Mouse (Mus musculus) frontal cortex, adult (tissue): ENCODE data around the gene Atxn2.
"Not testable (repeated sequence)": the region's sequence is repeated elsewhere in the genome, so short reads cannot be mapped to it uniquely, and the experiment has no call there.

Source experiments
- ATAC-seq: cut with Nextera tagmentation; 2 replicates; pipeline ENCODE4 v1.9.2; 2017; ENCODE audit warnings: mild to moderate bottlenecking, moderate library complexity, mixed read lengths; ENCODE audit not compliant: low TSS enrichment

Atxn2 gene

GRCm38 (mm10) chr5:121711174-121711927, at the start of gene Atxn2:
TSS of gene Atxn2 (plus strand) at chr5:121711337.
- ATAC-seq, result peak; percentile 58

- no peak for ATAC-seq
Observed at GRCm38 (mm10) chr5:121661494-121661893, 49.6 kb upstream of the Atxn2 start.

GRCm38 (mm10) chr5:121663456-121663855, 47.7 kb upstream of the Atxn2 start:
- ATAC-seq, result no peak

DNA sequence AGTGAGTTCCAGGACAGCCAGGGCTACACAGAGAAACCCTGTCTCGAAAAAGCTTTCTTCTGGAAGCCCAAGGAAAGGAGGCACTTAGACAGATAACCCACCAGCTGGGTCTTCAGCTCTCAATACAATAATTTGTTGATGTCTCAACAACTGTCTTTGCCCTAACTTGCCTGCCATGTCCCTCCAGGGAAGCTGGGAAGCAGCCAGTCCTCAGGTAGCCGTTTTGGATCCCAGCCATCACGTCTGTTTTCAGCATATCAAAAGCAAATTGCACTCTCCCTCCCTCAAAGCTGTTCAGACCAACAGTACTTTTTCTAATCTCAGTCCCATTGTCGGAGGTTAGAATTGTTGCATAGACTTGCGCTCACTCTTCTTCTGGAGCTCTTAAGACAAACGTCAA, 47.1 kb upstream of the Atxn2 start:
- ATAC-seq, result no peak

- ATAC-seq, result no peak
Observed at GRCm38 (mm10) chr5:121664971-121665370, 46.2 kb upstream of the Atxn2 start.

- ATAC-seq, result no peak
Observed at GRCm38 (mm10) chr5:121667067-121667466, 44.1 kb upstream of the Atxn2 start.

DNA sequence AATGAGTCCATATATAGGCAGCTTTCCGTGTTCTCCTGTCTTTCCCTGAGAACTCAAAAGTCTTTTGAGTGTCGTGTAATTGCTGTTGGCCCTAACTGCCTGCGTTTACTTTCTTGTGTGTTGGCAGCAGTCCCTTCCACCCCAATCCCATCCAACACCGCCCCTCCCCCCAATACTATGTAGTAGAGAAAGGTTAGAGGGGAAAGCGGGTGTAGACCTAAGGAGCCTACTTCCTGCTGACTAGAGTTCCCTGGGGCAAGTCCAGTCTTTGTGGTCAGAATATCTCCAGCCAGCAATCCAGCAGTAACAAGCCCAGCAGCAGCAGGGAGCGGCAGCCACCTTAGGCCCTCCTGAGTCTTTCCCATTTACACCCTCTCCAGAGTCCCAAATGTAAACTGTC, 42.7 kb upstream of the Atxn2 start:
- ATAC-seq, result no peak

DNA sequence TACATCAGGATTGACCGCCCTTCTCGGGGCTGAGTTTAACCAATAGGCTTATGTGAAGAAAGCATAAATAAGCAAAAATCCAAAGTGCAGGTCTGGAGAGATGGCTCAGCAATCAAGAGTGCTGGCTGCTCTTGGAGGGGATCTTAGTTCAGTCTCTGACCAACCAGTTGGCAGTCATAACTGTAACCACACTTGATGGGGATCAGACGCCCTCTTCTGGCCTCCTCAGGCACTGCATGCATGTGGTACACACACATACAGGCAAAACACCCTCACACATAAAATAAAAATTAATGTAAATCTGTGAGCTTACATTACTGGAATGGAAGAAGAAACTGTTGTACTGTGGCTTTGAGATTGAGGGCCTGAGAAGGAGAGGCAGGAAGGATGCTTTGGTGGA, 40.7 kb upstream of the Atxn2 start:
- no peak for ATAC-seq

GRCm38 (mm10) chr5:121682250-121682649, 28.9 kb upstream of the Atxn2 start:
- ATAC-seq, result no peak

DNA sequence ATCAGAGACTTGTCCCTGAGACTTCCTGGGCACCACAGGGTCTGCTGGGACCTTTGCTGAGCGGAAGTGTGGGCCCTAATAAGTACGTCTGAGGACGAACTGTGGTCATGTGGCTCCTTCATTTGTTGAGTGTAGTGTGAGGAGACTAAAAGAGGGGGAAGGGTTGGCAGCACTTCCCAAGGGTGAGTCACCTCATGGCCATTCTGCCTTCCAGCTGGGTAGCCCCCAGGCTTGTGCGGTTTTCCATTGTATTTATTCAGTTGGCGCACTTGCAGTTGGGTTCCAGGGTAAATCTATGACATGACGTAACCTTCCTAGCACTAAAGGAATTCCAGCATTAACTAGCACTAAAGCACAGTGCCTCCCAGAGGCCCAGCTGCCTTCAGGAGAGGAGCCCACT, 25.6 kb upstream of the Atxn2 start:
- ATAC-seq, result no peak

DNA sequence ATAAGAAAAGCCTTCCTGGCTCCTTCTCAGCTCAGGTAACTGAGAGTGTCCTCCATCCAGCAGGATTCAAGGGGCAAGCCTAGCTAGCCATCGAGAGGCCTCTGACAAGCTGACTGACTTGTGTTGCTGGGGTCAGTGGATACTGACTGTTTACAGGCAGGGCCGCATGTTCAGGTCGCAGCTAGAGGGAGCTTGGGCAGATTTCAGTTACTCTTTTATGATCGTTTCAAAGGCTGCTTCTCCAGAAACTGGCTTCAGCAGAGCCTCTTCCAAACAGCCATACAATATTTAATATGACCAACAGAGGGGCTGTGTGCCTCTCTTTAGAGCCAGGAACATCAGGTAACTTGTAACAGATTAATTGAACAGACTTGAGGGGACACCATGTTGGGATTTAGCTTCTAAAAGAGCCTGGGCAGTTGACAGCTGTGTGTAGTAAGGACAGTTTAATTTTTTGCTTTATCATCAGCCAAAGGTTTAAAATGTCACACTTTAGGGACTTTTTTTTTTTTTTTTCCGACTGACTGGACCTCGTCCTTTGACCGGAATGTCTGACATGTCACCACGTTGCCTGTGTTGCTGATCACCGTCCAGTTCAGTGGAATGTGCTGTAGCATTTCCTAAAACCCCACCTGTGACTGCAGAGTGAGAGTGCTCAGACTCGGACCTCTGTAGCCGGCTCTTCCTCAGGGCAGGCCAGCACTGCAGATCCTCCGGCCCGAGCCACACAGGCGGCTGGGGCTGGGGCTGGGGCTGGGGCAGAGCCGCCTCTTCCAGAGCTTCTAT, 24.8 kb upstream of the Atxn2 start:
- ATAC-seq, result no peak

GRCm38 (mm10) chr5:121690482-121691211, 20.5 kb upstream of the Atxn2 start:
- no peak for ATAC-seq

DNA sequence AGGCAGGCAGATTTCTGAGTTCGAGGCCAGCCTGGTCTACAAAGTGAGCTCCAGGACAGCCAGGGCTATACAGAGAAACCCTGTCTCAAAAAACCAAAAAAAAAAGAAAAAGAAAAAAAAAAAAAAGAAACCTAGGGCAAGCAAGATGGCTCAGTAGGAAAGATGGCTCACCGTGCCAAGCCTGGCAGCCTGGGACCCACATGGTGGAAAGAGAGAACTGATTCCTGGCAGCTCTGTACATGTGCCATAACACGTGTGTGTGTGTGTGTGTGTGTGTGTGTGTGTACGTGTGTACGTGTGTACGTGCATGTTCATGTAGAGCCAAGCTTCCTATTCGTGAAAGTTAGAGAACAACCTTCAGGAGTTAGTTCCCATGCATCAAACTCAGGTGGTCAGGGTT, 19.7 kb upstream of the Atxn2 start:
- ATAC-seq, result not testable (repeated sequence)

GRCm38 (mm10) chr5:121692897-121693296, 18.2 kb upstream of the Atxn2 start:
- ATAC-seq, result no peak

GRCm38 (mm10) chr5:121696761-121697160, 14.4 kb upstream of the Atxn2 start:
- ATAC-seq, result no peak

- no peak for ATAC-seq
Observed at GRCm38 (mm10) chr5:121699891-121700290, 11.2 kb upstream of the Atxn2 start.

DNA sequence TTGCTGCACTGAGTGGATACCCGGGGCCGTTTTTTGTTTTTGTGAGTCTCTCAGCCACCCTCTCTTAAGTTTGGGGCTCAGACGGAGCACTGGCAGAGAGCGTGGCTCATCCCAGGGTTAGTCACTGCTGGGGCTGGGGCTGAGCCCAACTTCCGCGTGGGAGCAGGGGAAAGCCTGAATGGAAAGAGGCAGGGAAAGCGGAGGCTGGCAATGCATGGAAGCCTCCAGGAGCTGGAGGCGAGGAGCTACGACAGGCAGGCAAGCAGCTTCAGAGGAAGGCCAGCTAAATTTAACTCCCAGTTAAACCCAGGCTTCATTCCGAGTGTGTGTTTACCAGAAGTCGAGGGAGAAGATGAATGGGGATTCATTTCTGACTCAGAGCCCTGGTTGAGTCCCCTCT, 10.6 kb upstream of the Atxn2 start:
- peak; percentile 99 for ATAC-seq

DNA sequence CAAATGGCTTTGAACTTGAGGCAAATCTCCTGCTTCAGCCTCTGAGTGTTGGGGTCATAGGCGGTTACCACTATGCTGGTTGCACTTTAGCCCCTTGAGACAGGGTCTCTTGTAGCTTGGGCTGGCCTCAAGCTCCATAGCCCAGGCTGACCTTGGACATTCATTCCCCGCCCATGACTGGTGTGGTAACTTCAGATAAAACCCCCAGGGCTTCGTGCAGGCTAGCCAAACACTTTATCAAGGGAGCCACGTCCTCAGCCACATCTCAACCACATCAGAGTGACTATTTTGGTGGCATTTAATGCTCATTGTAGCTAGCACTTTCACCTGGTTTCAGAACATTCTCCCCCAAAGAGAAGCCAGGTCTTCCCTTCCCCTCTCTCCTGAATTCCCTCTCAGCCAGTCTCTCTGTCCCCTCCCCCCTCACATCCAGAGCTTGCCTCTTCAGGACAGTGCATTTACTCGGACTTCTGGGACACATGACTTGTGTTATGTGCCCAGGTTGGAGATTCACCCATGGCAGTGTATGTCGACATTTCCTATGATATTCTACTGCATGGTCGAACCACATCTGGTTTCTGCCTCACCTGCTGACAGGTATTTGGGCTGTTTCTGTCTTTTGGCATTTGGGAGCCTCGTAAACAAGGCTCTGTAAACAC, 9.9 kb upstream of the Atxn2 start:
- no peak for ATAC-seq

- ATAC-seq, result no peak
Observed at GRCm38 (mm10) chr5:121703341-121703740, 7.8 kb upstream of the Atxn2 start.

GRCm38 (mm10) chr5:121704512-121705248, 6.5 kb upstream of the Atxn2 start:
- no peak for ATAC-seq

DNA sequence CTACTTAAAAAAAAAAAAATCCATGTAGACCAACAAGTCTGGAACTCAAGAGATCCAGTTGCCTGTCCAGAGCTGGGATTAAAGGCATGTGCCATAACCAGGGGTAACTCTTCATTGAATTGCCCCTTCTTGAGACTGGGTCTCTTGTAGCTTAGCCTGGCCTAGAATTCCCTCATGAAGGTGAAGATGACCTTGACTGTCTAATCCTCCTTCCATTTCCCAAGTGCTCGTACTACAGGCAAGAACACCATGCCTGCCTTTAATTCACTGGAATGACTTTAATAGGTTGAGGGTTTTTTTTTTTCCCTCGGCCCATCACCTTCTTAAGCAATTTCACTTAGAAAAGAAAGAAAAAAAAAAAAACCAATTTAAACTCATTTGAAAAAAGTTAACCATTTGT, 735 bp upstream of the Atxn2 start:
- no peak for ATAC-seq

DNA sequence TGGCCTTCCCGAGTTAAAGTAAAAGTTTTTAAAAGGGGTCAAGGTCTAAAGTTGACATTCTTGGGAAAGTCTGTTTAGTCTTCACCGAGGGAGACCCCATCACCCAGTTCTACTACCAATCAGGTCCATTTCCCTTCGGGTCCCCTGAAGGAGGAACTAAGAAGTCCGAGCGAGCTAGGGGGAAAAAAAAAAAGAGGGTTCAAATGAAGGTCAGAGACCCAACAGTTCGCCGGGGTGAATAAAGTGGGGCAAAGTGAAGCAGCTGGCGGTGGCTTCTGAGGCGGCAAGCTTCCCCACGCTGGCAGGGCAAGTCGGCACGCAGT, 325 bp upstream of the Atxn2 start:
- ATAC-seq, result no peak
